Mouse (Mus musculus) CD8-positive naive resting alpha-beta T cell, adult 2 months (primary cell): ENCODE data around the gene Ddx60.

Experiments
- DNase-seq, 2 experiments: peaks; one replicate each; pipeline ENCODE4 v3.0.0; 2022; ENCODE audit warnings: low read depth in 2 of 2, low spot score in 2 of 2

Ddx60 gene

DNA sequence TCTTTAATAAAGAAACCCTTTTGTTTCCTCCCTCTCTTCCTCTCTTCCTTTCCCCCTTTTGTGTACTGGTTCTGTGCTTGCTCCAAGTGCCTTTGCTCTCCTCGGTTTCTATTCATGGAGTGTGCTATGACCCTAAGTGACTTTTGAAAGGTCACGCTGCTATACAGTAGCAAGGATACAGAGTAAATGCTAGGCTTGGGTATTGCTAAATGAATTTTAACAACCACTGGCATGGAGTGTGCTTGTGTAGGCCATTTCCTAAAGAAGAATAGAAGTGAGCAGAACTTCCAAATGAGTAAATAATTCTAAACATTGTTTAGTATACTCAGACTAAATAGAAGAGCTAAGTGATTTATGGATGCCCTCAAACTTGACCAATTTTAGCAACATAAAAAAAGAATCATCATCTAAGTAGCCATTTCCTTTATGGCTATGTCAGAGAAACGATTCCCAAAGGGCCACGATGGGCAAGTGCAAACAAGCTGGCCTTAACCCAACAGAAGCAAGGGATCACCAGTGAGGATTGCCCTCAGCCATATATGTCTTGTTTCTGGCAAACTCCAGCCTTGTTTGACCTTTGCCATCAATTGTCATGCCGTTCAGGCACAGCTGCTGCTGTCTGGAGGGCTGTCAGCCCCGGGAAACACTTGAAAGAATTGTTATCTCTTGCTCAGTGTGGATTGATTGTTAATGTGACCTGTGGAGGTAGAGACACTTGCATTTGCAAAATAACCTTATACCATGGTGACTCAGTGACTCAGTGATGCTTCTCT, 58.0 kb downstream of the Ddx60 start:
- no peak for DNase-seq

DNA sequence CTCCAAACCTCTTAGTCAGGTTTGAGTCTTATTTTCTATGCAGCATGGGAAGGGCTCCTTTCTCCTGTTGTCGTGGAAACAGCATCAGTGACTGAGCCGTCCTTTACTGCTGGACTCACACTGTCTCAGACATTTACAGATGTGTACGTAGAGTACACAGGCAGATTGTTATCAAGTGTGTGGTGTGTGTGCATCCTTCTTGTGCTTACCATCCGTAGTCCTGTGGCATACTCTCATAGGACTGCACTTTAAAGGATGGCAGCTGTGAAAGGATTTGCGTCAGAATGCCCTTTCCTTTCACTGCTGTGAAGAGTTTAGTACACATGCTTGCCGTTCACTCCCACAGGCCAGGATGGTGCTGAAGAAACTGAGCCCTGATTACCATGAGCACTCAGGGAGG, 61.6 kb downstream of the Ddx60 start:
- no peak for DNase-seq

- no peak for DNase-seq
These were observed 64.9 kb downstream of the Ddx60 start for GRCm38 (mm10) chr8:61992796-61993195.

DNA sequence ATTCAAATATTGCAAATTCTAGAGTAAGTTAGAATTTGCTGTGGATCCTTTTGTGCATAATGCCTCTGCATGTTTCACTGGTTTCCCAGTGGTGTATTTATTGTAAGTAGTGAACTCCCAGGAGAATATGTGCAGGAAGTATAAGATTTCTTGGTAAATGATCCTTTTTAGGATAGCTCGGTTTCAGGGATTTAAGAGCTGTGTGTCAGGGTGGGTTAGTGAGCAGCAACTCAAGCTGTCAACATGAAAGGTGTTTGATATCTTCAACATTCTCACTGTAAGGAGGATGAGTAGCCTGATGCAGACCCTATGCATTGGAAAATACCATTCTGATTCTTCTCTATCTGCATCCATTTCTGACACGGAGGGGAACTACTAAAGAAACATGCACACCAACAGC, 69.2 kb downstream of the Ddx60 start:
- no peak for DNase-seq

- no peak for DNase-seq
These were observed 86.3 kb downstream of the Ddx60 start for GRCm38 (mm10) chr8:62014166-62014565.

GRCm38 (mm10) chr8:62014582-62014981, 86.7 kb downstream of the Ddx60 start:
- no peak for DNase-seq

DNA sequence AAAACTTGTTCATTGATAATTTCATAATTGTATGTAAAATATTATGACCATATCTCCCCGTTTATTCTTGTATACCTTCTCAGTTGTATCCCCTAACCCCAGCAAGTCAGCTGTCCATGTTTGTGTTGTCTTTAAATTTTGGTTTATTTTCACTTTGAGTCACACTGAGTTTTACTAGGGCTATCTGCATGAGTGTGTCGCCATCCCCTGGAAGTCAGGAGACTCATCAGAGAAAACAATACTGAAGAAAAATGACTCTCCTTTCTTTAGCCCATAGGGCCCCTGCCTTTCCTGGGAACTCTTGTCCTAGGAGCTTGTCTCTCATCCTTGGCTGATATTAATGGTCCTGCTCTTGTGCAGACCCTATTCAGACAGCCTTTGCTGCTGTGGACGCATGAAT, 106.5 kb downstream of the Ddx60 start:
- no peak for DNase-seq

GRCm38 (mm10) chr8:62046809-62047208, 118.9 kb downstream of the Ddx60 start:
- DNase-seq: no peak

GRCm38 (mm10) chr8:62060357-62060756, 132.5 kb downstream of the Ddx60 start:
- DNase-seq: no peak

DNA sequence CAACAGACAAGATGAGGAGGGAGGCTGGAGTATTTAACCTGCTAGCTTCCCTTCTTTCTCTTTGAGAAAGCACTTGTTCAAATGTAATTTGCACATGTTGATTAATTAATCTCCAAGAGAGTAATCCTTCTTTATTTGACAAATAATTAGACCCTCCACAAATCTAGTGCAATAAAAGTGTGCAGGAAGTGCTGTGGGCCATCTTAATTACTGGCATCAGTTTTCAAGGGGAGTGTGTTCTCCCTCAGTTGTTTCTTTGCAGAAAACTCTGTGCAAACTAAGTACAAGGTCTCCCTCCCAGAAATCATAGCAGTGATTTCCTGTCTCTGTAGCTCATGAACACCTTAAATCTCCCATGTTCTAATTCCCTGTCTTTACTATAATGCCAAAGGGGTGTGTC, 140.4 kb downstream of the Ddx60 start:
- DNase-seq: no peak

- no peak for DNase-seq
These were observed 152.4 kb downstream of the Ddx60 start for GRCm38 (mm10) chr8:62080195-62080802.

GRCm38 (mm10) chr8:62081804-62082203, 153.9 kb downstream of the Ddx60 start:
- DNase-seq: no peak
